Mouse (Mus musculus): ENCODE results near the gene Jmjd1c.

DNA sequence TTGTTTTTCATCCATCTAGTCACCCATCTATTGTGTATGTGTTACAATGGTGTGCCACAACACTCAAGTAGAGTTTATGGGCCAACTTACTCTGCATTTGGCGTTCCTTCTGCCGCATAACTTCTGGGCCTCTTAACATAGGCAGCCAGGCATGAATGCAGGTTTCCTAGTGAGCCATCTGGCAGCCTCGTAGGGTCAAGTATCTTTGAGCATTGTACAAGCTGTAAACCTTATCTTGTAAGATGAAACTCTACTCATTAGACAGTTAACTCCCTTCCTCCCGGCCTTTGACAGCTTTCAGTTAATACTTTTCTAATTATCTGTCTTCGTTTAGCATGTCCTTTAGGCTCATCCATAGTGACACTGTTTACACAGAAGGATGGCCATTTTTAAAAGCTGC is 125.4 kb downstream of the Jmjd1c start:
- TF ChIP-seq CTCF (IDR thresholded peaks at IDR 0.05; ENCODE audit: low read depth) (no peak), EP300 (IDR thresholded peaks at IDR 0.05; ENCODE audit: low read depth) (no peak)

Measured in liver, postnatal 0 days (tissue).